Mouse (Mus musculus): ENCODE data around the gene Ttc16.

DNA sequence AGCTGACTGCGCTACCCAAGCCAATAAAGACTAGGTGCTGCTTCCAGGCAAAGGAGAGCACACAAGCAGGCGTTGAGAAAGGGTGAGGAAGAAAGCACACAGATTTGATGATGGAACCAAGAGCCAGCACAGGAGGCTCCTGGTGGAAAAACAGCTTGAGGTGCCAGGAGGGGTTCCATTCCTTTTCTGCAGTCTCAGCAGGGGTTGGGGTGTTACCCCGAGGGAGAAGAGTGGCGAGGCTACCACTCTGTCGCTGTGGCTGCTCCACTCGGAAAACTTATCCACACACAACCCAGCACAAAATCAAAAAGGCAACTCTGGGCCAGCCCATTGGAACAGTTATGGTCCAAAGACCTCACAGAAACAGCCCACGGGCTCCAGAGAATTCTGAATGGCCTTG lies 42.2 kb upstream of the Ttc16 start:
- TF ChIP-seq CTCF (IDR thresholded peaks at IDR 0.05; ENCODE audit: control insufficient read depth, insufficient read depth, insufficient replicate concordance, low read depth, low read length) (no peak), POLR2A (IDR thresholded peaks at IDR 0.05; ENCODE audit: control insufficient read depth, low read depth, low read length) (no peak)

All from testis, adult 2 months (tissue).